Mouse (Mus musculus) cerebellum, adult 2 months (tissue): ENCODE measurements around the gene Prss42.

Source experiments
- CTCF ChIP-seq: fragments of 200-500 bp; IDR thresholded peaks from 2 replicates; pipeline ENCODE4 v1.5.1; 2011; ENCODE audit warnings: low read depth, mild to moderate bottlenecking, control low read depth, low read length, moderate library complexity, borderline replicate concordance; ENCODE audit not compliant: insufficient read depth
- POLR2A ChIP-seq: fragments of 200-500 bp; IDR thresholded peaks from 2 replicates; pipeline ENCODE4 v1.6.1; 2011; ENCODE audit warnings: low read length, control low read depth, borderline replicate concordance; ENCODE audit not compliant: insufficient read depth

GRCm38 (mm10) chr9:110841438-110841837 lies 43.5 kb downstream of the Prss42 start:
- TF ChIP-seq CTCF, result no peak
- TF ChIP-seq POLR2A, result no peak
